In genomic region chr10:80138553-80139438, GRCm38 (mm10) we compare ENCODE assay signal across 8 mouse cellular contexts. TPM values are rescaled to one million over a fixed set of nuclear protein-coding genes. Genes with fewer than 3 reads are reported as not detected.
DNase-seq lines count a peak whose midpoint lies in the region; ATAC-seq and TF ChIP-seq lines count a peak whose summit lies in the region.

Gene Atp5d, plus strand, starts transcription at chr10:80138632.

- under 1% methylated on average over 94 of the region's 94 CpGs for WGBS in embryonic facial prominence, embryonic 10.5 days
- WGBS in intestine, postnatal 0 days = under 1% methylated on average over 70 of the region's 94 CpGs
- under 1% methylated on average over 93 of the region's 94 CpGs for WGBS in midbrain, embryonic 10.5 days
- WGBS in stomach, embryonic 15.5 days = under 1% methylated on average over 65 of the region's 94 CpGs

- H3K9me3 ChIP-seq in embryonic facial prominence, embryonic 10.5 days = no peaks in the 10 kb centered on the region
- H3K9me3 ChIP-seq in intestine, postnatal 0 days (ENCODE audit: control insufficient read depth) = no peaks in the 10 kb centered on the region
- no peaks in the 10 kb centered on the region for H3K9me3 ChIP-seq in midbrain, embryonic 10.5 days (replicated peaks)
- H3K9me3 ChIP-seq in stomach, embryonic 15.5 days = no peaks in the 10 kb centered on the region

- H3K36me3 ChIP-seq in embryonic facial prominence, embryonic 10.5 days (replicated peaks) = peaks cover 33% of the 10 kb centered on the region
- peaks cover 6% of the 10 kb centered on the region; the same call in 1 of the 2 replicates for H3K36me3 ChIP-seq in intestine, postnatal 0 days (ENCODE audit: control insufficient read depth, insufficient read depth)
- H3K36me3 ChIP-seq in midbrain, embryonic 10.5 days = peaks cover 37% of the 10 kb centered on the region
- H3K36me3 ChIP-seq in stomach, embryonic 15.5 days = peaks cover under 1% of the 10 kb centered on the region; the same call in 1 of the 2 replicates

- H3K27me3 ChIP-seq in embryonic facial prominence, embryonic 10.5 days (replicated peaks; ENCODE audit: low read depth, poor library complexity, severe bottlenecking) = peaks cover 55% of the 10 kb centered on the region
- peaks cover 26% of the 10 kb centered on the region; the same call in 1 of the 2 replicates for H3K27me3 ChIP-seq in intestine, postnatal 0 days (replicated peaks; ENCODE audit: control insufficient read depth, insufficient read depth, low read length)
- H3K27me3 ChIP-seq in midbrain, embryonic 10.5 days (ENCODE audit: low read depth, poor library complexity, severe bottlenecking) = peaks cover 63% of the 10 kb centered on the region
- H3K27me3 ChIP-seq in stomach, embryonic 15.5 days (replicated peaks) = peaks cover 16% of the 10 kb centered on the region

- peak within 1 kb of the TSS; percentile 76 for H3K4me3 ChIP-seq in embryonic facial prominence, embryonic 10.5 days
- peak within 1 kb of the TSS; percentile 57 for H3K4me3 ChIP-seq in intestine, postnatal 0 days (ENCODE audit: low read depth, low read length)
- H3K4me3 ChIP-seq in midbrain, embryonic 10.5 days = peak within 1 kb of the TSS; percentile 87
- peak within 1 kb of the TSS; percentile 63 for H3K4me3 ChIP-seq in stomach, embryonic 15.5 days (replicated peaks)

- intact Hi-C loops in left cerebral cortex, postnatal 36 days (cut with DNase I) = no loop called here

- DNase-seq in 416B (ENCODE audit: low read depth) (peak; percentile 49), adipocyte (ENCODE audit: low spot score) (peak; percentile 18)
- DNase-seq in embryonic facial prominence, embryonic 10.5 days (ENCODE audit: low spot score) = peak; percentile 72
- peak; percentile 66 to 77 for DNase-seq in heart, adult 18-20 months
- DNase-seq in left cerebral cortex, postnatal 36 days (ENCODE audit: low spot score in 2 of 2) = peak; percentile 79 to 88
- DNase-seq in midbrain, embryonic 10.5 days (ENCODE audit: low spot score) = peak; percentile 62

- TF ChIP-seq CTCF in intestine, postnatal 0 days (IDR thresholded peaks at IDR 0.05; ENCODE audit: low read depth) = no peak

- no peak for ATAC-seq in intestine, postnatal 0 days
- peak; percentile 4; the same call in 1 of the 2 replicates for ATAC-seq in stomach, embryonic 15.5 days (ENCODE audit: insufficient read depth, low FRiP score, low read depth)

- H3K9ac ChIP-seq in intestine, postnatal 0 days (ENCODE audit: low read depth, low read length) = peak within 1 kb of the TSS; percentile 60
- peak within 1 kb of the TSS; percentile 65 for H3K9ac ChIP-seq in stomach, embryonic 15.5 days

- H3K27ac ChIP-seq in embryonic facial prominence, embryonic 10.5 days (replicated peaks) = peak within 1 kb of the TSS; percentile 87
- no peak within 1 kb of the TSS for H3K27ac ChIP-seq in intestine, postnatal 0 days (ENCODE audit: low read depth, low read length)
- H3K27ac ChIP-seq in midbrain, embryonic 10.5 days (replicated peaks) = peak within 1 kb of the TSS; percentile 92
- peak within 1 kb of the TSS; percentile 75 for H3K27ac ChIP-seq in stomach, embryonic 15.5 days

- H3K4me1 ChIP-seq in embryonic facial prominence, embryonic 10.5 days = peaks cover 67% of the 10 kb centered on the region
- H3K4me1 ChIP-seq in intestine, postnatal 0 days (replicated peaks; ENCODE audit: control insufficient read depth, insufficient read depth, low read length) = peaks cover 10% of the 10 kb centered on the region; the same call in 1 of the 2 replicates
- H3K4me1 ChIP-seq in midbrain, embryonic 10.5 days = peaks cover 72% of the 10 kb centered on the region
- peaks cover 41% of the 10 kb centered on the region for H3K4me1 ChIP-seq in stomach, embryonic 15.5 days

- peak within 1 kb of the TSS; percentile 98 for H3K4me2 ChIP-seq in intestine, postnatal 0 days (replicated peaks; ENCODE audit: low read depth)
- H3K4me2 ChIP-seq in stomach, embryonic 15.5 days = peak within 1 kb of the TSS; percentile 99

RNA-seq across cellular contexts. Expression of gene Atp5d, which starts in this region (rescaled TPM):
- polyA plus RNA-seq in embryonic facial prominence, embryonic 10.5 days (2016; fragmentation: Nextera tagmentation; extraction: Ambion mirVana) = 491 and 493 TPM in 2 replicates
- 1,000 to 10,000 TPM; 1,096 to 1,108 TPM for total RNA-seq in heart, adult 18-20 months (2021)
- 1,009 and 1,013 TPM in 2 replicates for polyA plus RNA-seq in intestine, postnatal 0 days (2015; fragmentation: Nextera tagmentation; extraction: Ambion mirVana)
- total RNA-seq in left cerebral cortex, postnatal 36 days (2021) = 100 to 1,000 TPM; 334 to 384 TPM
- 463 and 481 TPM in 2 replicates for polyA plus RNA-seq in midbrain, embryonic 10.5 days (2016; fragmentation: Nextera tagmentation; extraction: Ambion mirVana)
- 544 and 602 TPM in 2 replicates for polyA plus RNA-seq in stomach, embryonic 15.5 days (2015; fragmentation: Nextera tagmentation; extraction: Ambion mirVana)

Comparison
In these comparisons a context has a peak if more than half of its experiments do, and no peak if none do; other contexts are left out.
1. DNase-seq: peak in every context shown above with its lines; median percentile 84 in left cerebral cortex, postnatal 36 days; 72 in embryonic facial prominence, embryonic 10.5 days; 72 in heart, adult 18-20 months; 62 in midbrain, embryonic 10.5 days; 49 in 416B; 18 in adipocyte.